Mouse (Mus musculus) small intestine, adult 2 months (tissue): Measurements from ENCODE around the gene Slc7a4.

Experiments
- CTCF ChIP-seq: fragments of 200-500 bp; IDR thresholded peaks from 2 replicates; pipeline ENCODE4 v1.5.1; 2012; ENCODE audit warnings: low read depth, mild to moderate bottlenecking, control low read depth, inconsistent platforms, low read length, moderate library complexity, mixed read lengths; ENCODE audit not compliant: insufficient replicate concordance, insufficient read length; ENCODE audit errors: extremely low read depth
- POLR2A ChIP-seq: fragments of 200-500 bp; IDR thresholded peaks from 2 replicates; pipeline ENCODE4 v1.6.1; 2012; ENCODE audit warnings: low read depth, mild to moderate bottlenecking, control low read depth, inconsistent platforms, low read length, moderate library complexity

DNA sequence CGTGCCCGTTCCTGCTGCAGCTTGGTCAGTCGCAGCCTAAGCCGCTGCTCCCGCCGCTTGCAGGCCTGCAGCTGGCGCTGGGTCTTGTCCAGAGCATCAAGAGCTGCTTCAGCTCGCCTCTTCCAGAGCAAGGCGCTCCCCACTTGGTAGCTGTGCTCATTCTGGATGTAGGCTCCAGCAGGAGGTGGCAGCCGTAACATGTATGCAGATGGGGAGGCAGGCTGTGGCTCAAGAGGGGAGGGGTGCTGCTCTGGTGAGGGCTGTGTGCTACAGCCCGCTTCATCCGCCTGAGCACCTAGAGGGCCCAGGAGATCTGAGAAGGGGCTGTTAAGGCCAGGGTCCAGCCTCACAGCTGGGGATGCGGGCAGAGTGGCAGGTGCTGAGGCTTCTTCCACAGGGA, 54.7 kb downstream of the Slc7a4 start:
- TF ChIP-seq CTCF = no peak
- no peak for TF ChIP-seq POLR2A
